Comparison of ENCODE assay signal across 25 mouse cellular contexts in the genomic region with DNA sequence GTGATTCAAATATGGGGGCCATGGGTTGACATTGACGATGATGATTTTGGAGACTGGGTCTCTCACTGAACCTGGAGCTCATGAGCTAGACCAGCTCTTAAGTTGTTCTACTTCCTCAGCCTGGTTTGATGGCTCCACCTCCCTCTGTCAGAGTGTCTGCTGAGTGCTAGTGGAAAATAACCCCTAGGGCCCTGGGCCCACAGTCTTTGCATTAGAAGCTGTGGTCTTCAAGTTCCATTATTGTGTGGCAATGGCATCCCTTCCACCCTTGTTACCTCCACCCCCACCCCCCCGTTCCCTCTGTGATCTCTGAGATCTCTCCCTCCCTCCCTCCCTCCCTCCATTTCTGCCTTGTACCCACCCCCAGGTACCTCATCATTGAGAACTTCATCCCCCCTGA.
"Had no signal": no experiment of that assay in that cellular context is flagged by ENCODE, and none has a peak within 500 bp of the region (broad histone marks: within the 10 kb centered on the region; RNA-seq: fewer than 3 reads in every experiment).

No protein-coding gene starts in this region.

- H3K27me3 ChIP-seq: heart, embryonic 13.5 days; heart, embryonic 15.5 days; hindbrain, embryonic 13.5 days; hindbrain, embryonic 15.5 days; kidney, embryonic 15.5 days; limb, embryonic 12.5 days; liver, embryonic 12.5 days had no signal

- H3K9me3 ChIP-seq: heart, embryonic 13.5 days; heart, embryonic 15.5 days; hindbrain, embryonic 13.5 days; hindbrain, embryonic 15.5 days; kidney, embryonic 15.5 days; limb, embryonic 10.5 days; limb, embryonic 12.5 days; liver, embryonic 12.5 days had no signal

- H3K9ac ChIP-seq: heart, embryonic 13.5 days; heart, embryonic 15.5 days; hindbrain, embryonic 13.5 days; hindbrain, embryonic 15.5 days; kidney, embryonic 15.5 days; limb, embryonic 12.5 days; liver, embryonic 12.5 days; liver, embryonic 14.5 days had no signal

- H3K4me2 ChIP-seq: heart, embryonic 11.5 days; heart, embryonic 13.5 days; heart, embryonic 15.5 days; hindbrain, embryonic 13.5 days; hindbrain, embryonic 15.5 days; kidney, embryonic 15.5 days; limb, embryonic 12.5 days; liver, embryonic 12.5 days had no signal

- H3K4me3 ChIP-seq: gastrocnemius, adult 2 months; heart, adult 2 months; heart, embryonic 13.5 days; heart, embryonic 15.5 days; hindbrain, embryonic 13.5 days; hindbrain, embryonic 15.5 days; kidney, embryonic 15.5 days; limb, embryonic 10.5 days; limb, embryonic 12.5 days; liver, embryonic 12.5 days had no signal

- DNase-seq: gastrocnemius, adult 2 months; gastrocnemius, postnatal 10 days; gastrocnemius, postnatal 25 days; heart, adult 2 months; heart, postnatal 14 days; heart, postnatal 36 days; kidney, adult 11 months; kidney, adult 2 months; kidney, adult 9 months; kidney, postnatal 14 days; kidney, postnatal 36 days; layer of hippocampus, adult 9-11 months; layer of hippocampus, postnatal 36 days had no signal

- H3K4me1 ChIP-seq: kidney, embryonic 15.5 days; limb, embryonic 10.5 days; limb, embryonic 12.5 days had no signal

- H3K27ac ChIP-seq: gastrocnemius, adult 2 months; heart, adult 2 months; heart, embryonic 13.5 days; heart, embryonic 15.5 days; hindbrain, embryonic 13.5 days; hindbrain, embryonic 15.5 days; hindbrain, postnatal 0 days; kidney, embryonic 15.5 days; kidney, postnatal 0 days; limb, embryonic 10.5 days; limb, embryonic 12.5 days; liver, embryonic 12.5 days; liver, embryonic 14.5 days had no signal
